Mouse (Mus musculus) lung, postnatal 0 days (tissue): Measurements from ENCODE around the gene Rnf43.

ENCODE experiments used
- CTCF ChIP-seq: IDR thresholded peaks from 2 replicates; pipeline ENCODE4 v1.5.1; 2016; ENCODE audit warnings: antibody characterized with exemption, mild to moderate bottlenecking
- EP300 ChIP-seq: IDR thresholded peaks from 2 replicates; pipeline ENCODE4 v1.6.1; 2016; ENCODE audit warnings: antibody characterized with exemption, mild to moderate bottlenecking, control low read depth

- TF ChIP-seq CTCF = peak; percentile 25; the same call in 1 of the 2 replicates
- no peak for TF ChIP-seq EP300
Measured at GRCm38 (mm10) chr11:87715999-87716398, 53.5 kb downstream of the Rnf43 start.
